Mouse (Mus musculus) ES-E14 (cell line): ENCODE measurements at regions not wholly inside any gene's neighbourhood (a gene's known extent, or its start where the extent isn't known, plus 50 kb on each side); places are given as distances from the start of the nearest gene placed in this dataset.

Experiments used
- CHD2 ChIP-seq: IDR thresholded peaks from 2 replicates; pipeline ENCODE4 v1.6.1; 2014; ENCODE audit warnings: mild to moderate bottlenecking, low read depth, low read length, inconsistent platforms
- HCFC1 ChIP-seq: IDR thresholded peaks from 2 replicates; pipeline ENCODE4 v1.6.1; 2012; ENCODE audit warnings: low read length, inconsistent platforms, borderline replicate concordance; ENCODE audit not compliant: insufficient read depth
- ZC3H11A ChIP-seq: IDR thresholded peaks from 2 replicates; pipeline ENCODE4 v1.6.1; 2012; ENCODE audit warnings: low read depth, mild to moderate bottlenecking, inconsistent platforms, low read length, borderline replicate concordance

GRCm38 (mm10) chr5:148706323-148707120 is 153.9 kb upstream of the Ubl3 start:
- TF ChIP-seq ZC3H11A (no peak), HCFC1 (no peak), CHD2 (no peak)
